Mouse (Mus musculus): ENCODE results near the gene Gdf5. TPM values are rescaled to one million over a fixed set of nuclear protein-coding genes. Genes with fewer than 3 reads are reported as not detected.
A peak's percentile ranks its signal among the peaks of the same experiment; 100 is the strongest.

Gdf5 gene
- not detected for total RNA-seq (2021)
- long read RNA-seq, experiment 1: 0 reads
- long read RNA-seq, experiment 2, partial matches to known transcripts: 0 of 1 reads
- long read RNA-seq, experiment 2, other reads (novel, unspliced or antisense): 0 of 1 reads

GRCm38 (mm10) chr2:155945124-155945523 is at the start of gene Gdf5:
TSS of gene Gdf5 (minus strand) at chr2:155945367.
- intact Hi-C loops (cut with DNase I; ENCODE audit: low total_unique reads): no loop called here
- no peak for DNase-seq

GRCm38 (mm10) chr2:155991863-155992321 is 46.7 kb upstream of the Gdf5 start:
- intact Hi-C loops (cut with DNase I; ENCODE audit: low total_unique reads): loop anchor here (5.0 kb wide), 1 partner anchor 130 kb away; no protein-coding TSS in a partner anchor

GRCm38 (mm10) chr2:155991151-155991550 is 46.0 kb upstream of the Gdf5 start:
- no peak for DNase-seq
- intact Hi-C loops (cut with DNase I; ENCODE audit: low total_unique reads): loop anchor here (5.0 kb wide), 1 partner anchor 131 kb away; no protein-coding TSS in a partner anchor

More at GRCm38 (mm10) chr2:155991863-155992321, 46.7 kb upstream of the Gdf5 start:
- DNase-seq: peak; percentile 68

GRCm38 (mm10) chr2:155989085-155989484 is 43.9 kb upstream of the Gdf5 start:
- intact Hi-C loops (cut with DNase I; ENCODE audit: low total_unique reads): no loop called here
- DNase-seq: no peak

GRCm38 (mm10) chr2:155987131-155987530 is 42.0 kb upstream of the Gdf5 start:
- no peak for DNase-seq
- intact Hi-C loops (cut with DNase I; ENCODE audit: low total_unique reads): no loop called here

GRCm38 (mm10) chr2:155985776-155986175 is 40.6 kb upstream of the Gdf5 start:
- no peak for DNase-seq
- intact Hi-C loops (cut with DNase I; ENCODE audit: low total_unique reads): no loop called here

GRCm38 (mm10) chr2:155979328-155979991 is 34.3 kb upstream of the Gdf5 start:
- intact Hi-C loops (cut with DNase I; ENCODE audit: low total_unique reads): no loop called here
- DNase-seq: no peak

- intact Hi-C loops (cut with DNase I; ENCODE audit: low total_unique reads): no loop called here
- DNase-seq: no peak
Observed at GRCm38 (mm10) chr2:155974087-155974731, 29.0 kb upstream of the Gdf5 start.

GRCm38 (mm10) chr2:155973348-155973747 is 28.2 kb upstream of the Gdf5 start:
- no peak for DNase-seq
- intact Hi-C loops (cut with DNase I; ENCODE audit: low total_unique reads): no loop called here

- DNase-seq: no peak
- intact Hi-C loops (cut with DNase I; ENCODE audit: low total_unique reads): loop anchor here (10.0 kb wide), 1 partner anchor 312 kb away; no protein-coding TSS in a partner anchor
Observed at GRCm38 (mm10) chr2:155962991-155963390, 17.8 kb upstream of the Gdf5 start.

- no peak for DNase-seq
- intact Hi-C loops (cut with DNase I; ENCODE audit: low total_unique reads): loop anchor here (10.0 kb wide), 1 partner anchor 313 kb away; no protein-coding TSS in a partner anchor
Observed at GRCm38 (mm10) chr2:155961862-155962261, 16.7 kb upstream of the Gdf5 start.

- intact Hi-C loops (cut with DNase I; ENCODE audit: low total_unique reads): loop anchor here (10.0 kb wide), 1 partner anchor 315 kb away; no protein-coding TSS in a partner anchor
- DNase-seq: no peak
Observed at GRCm38 (mm10) chr2:155959981-155960380, 14.8 kb upstream of the Gdf5 start.

- DNase-seq: peak; percentile 94
- intact Hi-C loops (cut with DNase I; ENCODE audit: low total_unique reads): no loop called here
Observed at GRCm38 (mm10) chr2:155956134-155957059, 11.2 kb upstream of the Gdf5 start, which contains the start of gene Cep250. TSS of gene Cep250 (plus strand) at chr2:155956458.

GRCm38 (mm10) chr2:155952006-155952405 is 6.8 kb upstream of the Gdf5 start:
- intact Hi-C loops (cut with DNase I; ENCODE audit: low total_unique reads): no loop called here
- peak; percentile 46 for DNase-seq

GRCm38 (mm10) chr2:155949362-155949761 is 4.2 kb upstream of the Gdf5 start:
- DNase-seq: no peak
- intact Hi-C loops (cut with DNase I; ENCODE audit: low total_unique reads): no loop called here

- no peak for DNase-seq
- intact Hi-C loops (cut with DNase I; ENCODE audit: low total_unique reads): loop anchor here (2.0 kb wide), 1 partner anchor 99 kb away; no protein-coding TSS in a partner anchor
Observed at GRCm38 (mm10) chr2:155947390-155948002, 2.3 kb upstream of the Gdf5 start.

- DNase-seq: no peak
- intact Hi-C loops (cut with DNase I; ENCODE audit: low total_unique reads): loop anchor here (2.0 kb wide), 1 partner anchor 98 kb away; no protein-coding TSS in a partner anchor
Observed at GRCm38 (mm10) chr2:155946499-155946898, 1.3 kb upstream of the Gdf5 start.

GRCm38 (mm10) chr2:155946069-155946468 is 902 bp upstream of the Gdf5 start:
- peak; percentile 73 for DNase-seq

GRCm38 (mm10) chr2:155945580-155945979 is 413 bp upstream of the Gdf5 start:
- intact Hi-C loops (cut with DNase I; ENCODE audit: low total_unique reads): no loop called here
- no peak for DNase-seq

More at GRCm38 (mm10) chr2:155946069-155946468, 902 bp upstream of the Gdf5 start:
- intact Hi-C loops (cut with DNase I; ENCODE audit: low total_unique reads): loop anchor here (2.0 kb wide), 1 partner anchor 97 kb away; no protein-coding TSS in a partner anchor

Measured in gastrocnemius, postnatal 14 days (tissue).